Mouse (Mus musculus): ENCODE results near the gene Olfr1089. TPM values are rescaled to one million over a fixed set of nuclear protein-coding genes. Genes with fewer than 3 reads are reported as not detected.

Gene Olfr1089
- polyA plus RNA-seq (2016; fragmentation: Nextera tagmentation; extraction: Ambion mirVana), result not detected in 2 replicates

DNA sequence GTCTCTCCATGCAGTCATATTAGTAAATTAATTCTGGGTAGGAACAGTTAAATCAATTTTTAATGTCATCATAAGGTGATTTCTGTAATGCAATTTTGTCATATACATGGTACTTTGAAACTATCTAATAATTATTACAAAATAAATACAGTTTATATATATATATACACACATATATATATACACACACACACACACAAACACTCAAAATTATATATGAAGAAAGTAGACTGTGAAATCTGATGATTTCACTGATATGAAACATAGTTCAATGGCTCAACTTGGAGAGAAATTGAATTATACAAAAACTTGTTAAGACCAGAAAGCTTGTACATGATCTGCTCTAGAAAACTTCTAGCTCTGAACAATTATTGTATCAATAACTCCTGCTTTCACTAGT lies at the start of gene Olfr1089:
TSS of gene Olfr1089 (minus strand) at position 101 of the 400 bp plus-strand sequence.
- no peaks in the 10 kb centered on the region for H3K9me3 ChIP-seq
- no peak within 1 kb of the TSS for H3K27ac ChIP-seq
- no peaks in the 10 kb centered on the region for H3K4me1 ChIP-seq
- no peaks in the 10 kb centered on the region for H3K27me3 ChIP-seq (ENCODE audit: poor library complexity, severe bottlenecking)
- H3K4me3 ChIP-seq, result no peak within 1 kb of the TSS
- no peak for DNase-seq (ENCODE audit: extremely low spot score, low spot score)
- no peaks in the 10 kb centered on the region for H3K36me3 ChIP-seq (replicated peaks)

DNA sequence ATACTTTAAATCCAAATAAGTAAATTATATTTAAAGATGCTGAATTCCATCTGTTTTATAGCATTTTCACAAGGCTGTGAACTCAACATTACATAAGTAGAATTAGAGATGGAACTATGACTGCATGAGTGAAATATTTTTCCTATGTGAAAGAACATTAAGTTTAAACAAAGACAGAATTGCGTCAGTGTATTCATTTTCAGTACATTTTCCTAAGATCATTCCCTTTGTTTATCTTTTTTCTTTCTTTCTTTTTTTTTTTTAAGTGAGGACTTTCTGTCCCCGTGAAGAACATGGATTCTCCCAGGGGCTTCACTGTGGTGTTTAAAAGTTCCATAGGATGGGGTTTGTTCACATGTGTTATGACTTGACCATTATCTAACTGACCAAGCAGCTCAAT lies 48.7 kb upstream of the Olfr1089 start, which contains the start of gene Olfr1093:
TSS of gene Olfr1093 (plus strand) at position 301 of the 400 bp plus-strand sequence.
- no peaks in the 10 kb centered on the region for H3K27me3 ChIP-seq (ENCODE audit: poor library complexity, severe bottlenecking)
- WGBS, result 87% methylated on average over 2 of the region's 2 CpGs
- H3K9me3 ChIP-seq, result no peaks in the 10 kb centered on the region
- no peaks in the 10 kb centered on the region for H3K36me3 ChIP-seq (replicated peaks)
- no peak for DNase-seq (ENCODE audit: extremely low spot score, low spot score)
- H3K4me1 ChIP-seq, result no peaks in the 10 kb centered on the region
- H3K4me3 ChIP-seq, result no peak within 1 kb of the TSS
- no peak within 1 kb of the TSS for H3K27ac ChIP-seq

DNA sequence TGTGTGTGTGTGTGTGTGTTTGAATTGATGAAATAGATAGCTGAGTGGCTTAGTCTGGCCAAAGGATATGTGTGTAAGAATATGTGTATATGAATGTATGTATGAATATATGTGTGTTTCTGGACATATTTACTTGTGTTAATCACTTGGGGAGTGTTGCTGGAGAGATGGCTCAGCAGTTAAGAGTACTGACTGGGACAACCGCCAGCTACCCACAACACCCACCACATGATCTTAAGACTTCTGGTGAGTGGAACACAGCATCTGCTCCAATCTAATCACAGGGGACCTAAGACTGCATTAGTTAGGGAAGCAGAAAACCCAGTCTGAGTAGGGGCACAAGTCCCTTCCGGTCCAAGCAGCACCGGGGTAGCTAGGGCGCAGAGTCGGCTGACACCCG lies 27.5 kb upstream of the Olfr1089 start:
- Histone ChIP-seq H3K36me3 (replicated peaks) (no peaks in the 10 kb centered on the region), H3K4me1 (no peaks in the 10 kb centered on the region), H3K9me3 (no peaks in the 10 kb centered on the region), H3K27me3 (ENCODE audit: poor library complexity, severe bottlenecking) (no peaks in the 10 kb centered on the region), H3K27ac (no peak overlapping the region), H3K4me3 (no peak overlapping the region)
- WGBS, result 99% methylated on average over 6 of the region's 6 CpGs
- DNase-seq (ENCODE audit: extremely low spot score, low spot score), result no peak

DNA sequence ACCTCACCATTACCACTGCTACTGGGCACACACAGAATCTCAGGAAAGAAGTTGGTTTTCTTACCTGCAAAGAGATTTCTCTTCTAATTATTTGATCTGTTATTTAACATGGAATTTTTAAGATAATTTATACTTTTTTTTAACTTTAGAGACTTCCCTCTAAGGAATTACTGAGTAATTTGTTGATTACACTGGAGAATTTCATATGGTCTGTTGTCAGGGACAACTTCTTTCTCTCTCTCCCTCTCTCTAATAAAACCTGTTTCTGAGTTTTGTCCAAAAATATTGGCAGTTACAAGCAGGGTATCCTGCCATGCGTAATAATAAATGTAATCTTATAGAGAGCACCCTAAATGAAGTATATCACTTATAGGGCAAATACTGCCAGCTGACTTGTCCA lies 25.4 kb upstream of the Olfr1089 start, which contains the start of gene Olfr1090:
TSS of gene Olfr1090 (minus strand) at position 101 of the 400 bp plus-strand sequence.
- Histone ChIP-seq H3K9me3 (no peaks in the 10 kb centered on the region), H3K4me1 (no peaks in the 10 kb centered on the region), H3K4me3 (no peak within 1 kb of the TSS), H3K27ac (no peak within 1 kb of the TSS), H3K27me3 (ENCODE audit: poor library complexity, severe bottlenecking) (no peaks in the 10 kb centered on the region), H3K36me3 (replicated peaks) (no peaks in the 10 kb centered on the region)
- WGBS, result 91% methylated on average over 1 of the region's 1 CpGs
- no peak for DNase-seq (ENCODE audit: extremely low spot score, low spot score)

DNA sequence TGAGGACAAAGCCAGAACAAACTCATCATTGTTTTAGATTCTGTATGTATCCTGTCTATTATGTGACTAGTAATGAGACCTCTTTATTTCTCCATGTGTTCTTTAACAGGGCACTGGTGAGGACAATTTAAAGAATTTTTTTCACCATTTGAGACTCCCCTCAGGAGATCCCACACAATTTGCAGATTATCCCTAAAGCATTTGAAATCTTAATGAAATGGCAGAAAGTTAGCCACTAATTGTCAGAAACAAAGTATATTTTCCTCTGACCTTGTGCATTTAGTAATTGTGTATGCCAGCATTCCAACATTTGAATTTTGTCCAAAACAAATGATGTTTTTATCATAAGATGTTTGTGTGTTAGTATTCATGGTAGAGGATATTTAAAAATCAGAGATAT lies 35.2 kb downstream of the Olfr1089 start, which contains the start of gene Olfr1087:
TSS of gene Olfr1087 (minus strand) at position 101 of the 400 bp plus-strand sequence.
- no peak for DNase-seq (ENCODE audit: extremely low spot score, low spot score)
- H3K4me1 ChIP-seq, result no peaks in the 10 kb centered on the region
- H3K27me3 ChIP-seq (ENCODE audit: poor library complexity, severe bottlenecking), result no peaks in the 10 kb centered on the region
- no peaks in the 10 kb centered on the region for H3K9me3 ChIP-seq
- no peaks in the 10 kb centered on the region for H3K36me3 ChIP-seq (replicated peaks)
- H3K4me3 ChIP-seq, result no peak within 1 kb of the TSS
- no peak within 1 kb of the TSS for H3K27ac ChIP-seq

Other genes starting within 250 kb of the Olfr1089 start
- not detected in 2 replicates for gene Olfr228, start 246.3 kb downstream of the Olfr1089 start, polyA plus RNA-seq (2016; fragmentation: Nextera tagmentation; extraction: Ambion mirVana)
- not detected in 2 replicates for gene Olfr1076, start 225.2 kb downstream of the Olfr1089 start, polyA plus RNA-seq (2016; fragmentation: Nextera tagmentation; extraction: Ambion mirVana)
- not detected in 2 replicates for gene Olfr1079, start 191.2 kb downstream of the Olfr1089 start, polyA plus RNA-seq (2016; fragmentation: Nextera tagmentation; extraction: Ambion mirVana)
- gene Olfr1080, start 175.5 kb downstream of the Olfr1089 start, polyA plus RNA-seq (2016; fragmentation: Nextera tagmentation; extraction: Ambion mirVana), result not detected in 2 replicates
- not detected in 2 replicates for gene Olfr1082, start 134.7 kb downstream of the Olfr1089 start, polyA plus RNA-seq (2016; fragmentation: Nextera tagmentation; extraction: Ambion mirVana)
- not detected in 2 replicates for gene Olfr1084, start 94.0 kb downstream of the Olfr1089 start, polyA plus RNA-seq (2016; fragmentation: Nextera tagmentation; extraction: Ambion mirVana)
- gene Olfr1085, start 71.7 kb downstream of the Olfr1089 start, polyA plus RNA-seq (2016; fragmentation: Nextera tagmentation; extraction: Ambion mirVana), result not detected in 2 replicates
- not detected in 2 replicates for gene Olfr1086, start 53.6 kb downstream of the Olfr1089 start, polyA plus RNA-seq (2016; fragmentation: Nextera tagmentation; extraction: Ambion mirVana)
- not detected in 2 replicates for gene Olfr1087, start 35.3 kb downstream of the Olfr1089 start, polyA plus RNA-seq (2016; fragmentation: Nextera tagmentation; extraction: Ambion mirVana)
- not detected in 2 replicates for gene Olfr1090, start 25.3 kb upstream of the Olfr1089 start, polyA plus RNA-seq (2016; fragmentation: Nextera tagmentation; extraction: Ambion mirVana)
- not detected in 2 replicates for gene Olfr1093, start 48.8 kb upstream of the Olfr1089 start, polyA plus RNA-seq (2016; fragmentation: Nextera tagmentation; extraction: Ambion mirVana)
- not detected in 2 replicates for gene Olfr141, start 76.3 kb upstream of the Olfr1089 start, polyA plus RNA-seq (2016; fragmentation: Nextera tagmentation; extraction: Ambion mirVana)
- gene Olfr1094, start 91.0 kb upstream of the Olfr1089 start, polyA plus RNA-seq (2016; fragmentation: Nextera tagmentation; extraction: Ambion mirVana), result not detected in 2 replicates
- gene Olfr1095, start 118.0 kb upstream of the Olfr1089 start, polyA plus RNA-seq (2016; fragmentation: Nextera tagmentation; extraction: Ambion mirVana), result not detected in 2 replicates
- not detected in 2 replicates for gene Gm13723, start 141.1 kb upstream of the Olfr1089 start, polyA plus RNA-seq (2016; fragmentation: Nextera tagmentation; extraction: Ambion mirVana)
- not detected in 2 replicates for gene Olfr1097, start 158.5 kb upstream of the Olfr1089 start, polyA plus RNA-seq (2016; fragmentation: Nextera tagmentation; extraction: Ambion mirVana)
- not detected in 2 replicates for gene Olfr1098, start 190.8 kb upstream of the Olfr1089 start, polyA plus RNA-seq (2016; fragmentation: Nextera tagmentation; extraction: Ambion mirVana)
- gene Olfr1099, start 227.0 kb upstream of the Olfr1089 start, polyA plus RNA-seq (2016; fragmentation: Nextera tagmentation; extraction: Ambion mirVana), result not detected in 2 replicates
- gene Olfr1100, start 246.3 kb upstream of the Olfr1089 start, polyA plus RNA-seq (2016; fragmentation: Nextera tagmentation; extraction: Ambion mirVana), result not detected in 2 replicates